Mouse (Mus musculus): Measurements from ENCODE around the gene Gm266. TPM values are rescaled to one million over a fixed set of nuclear protein-coding genes. Genes with fewer than 3 reads are reported as not detected.

Gm266 gene
- total RNA-seq (2014; rRNA removed; ENCODE audit: low replicate concordance) (4.0 and 4.3 TPM in 2 replicates), polyA plus RNA-seq (2015; fragmentation: Nextera tagmentation; extraction: Ambion mirVana) (0.85 and 1.3 TPM in 2 replicates)

GRCm38 (mm10) chr12:111485652-111486306 is at the start of gene Gm266:
Gm266 (minus strand) TSS chr12:111485823.
- peak within 1 kb of the TSS; percentile 81 for H3K4me2 ChIP-seq (ENCODE audit: low read depth, low read length)
- no peaks in the 10 kb centered on the region for H3K36me3 ChIP-seq (replicated peaks; ENCODE audit: control insufficient read depth, insufficient read depth, low read length)
- peak within 1 kb of the TSS; percentile 53 for H3K4me3 ChIP-seq (ENCODE audit: low read depth, low read length)
- WGBS: 1% methylated on average over 30 of the region's 58 CpGs
- no peak within 1 kb of the TSS for H3K27ac ChIP-seq (ENCODE audit: low read depth)
- TF ChIP-seq EP300 (IDR thresholded peaks at IDR 0.05; ENCODE audit: low read depth) (no peak), CTCF (IDR thresholded peaks at IDR 0.05; ENCODE audit: low read depth) (no peak)
- H3K4me1 ChIP-seq (ENCODE audit: control insufficient read depth, insufficient read depth): peaks cover 14% of the 10 kb centered on the region
- no peak within 1 kb of the TSS for H3K9ac ChIP-seq (replicated peaks; ENCODE audit: low read depth, low read length)
- H3K27me3 ChIP-seq (ENCODE audit: control insufficient read depth, insufficient read depth, low read length): peaks cover 61% of the 10 kb centered on the region
- DNase-seq (ENCODE audit: low spot score) (no peak), ATAC-seq (ENCODE audit: insufficient read depth, low read depth) (peak; percentile 44; the same call in 1 of the 2 replicates)
- no peaks in the 10 kb centered on the region for H3K9me3 ChIP-seq (replicated peaks; ENCODE audit: control insufficient read depth, low read length)

- H3K9ac ChIP-seq (replicated peaks; ENCODE audit: low read depth, low read length): no peak overlapping the region; the same call in 1 of the 2 replicates
- ATAC-seq (ENCODE audit: insufficient read depth, low read depth) (no peak), DNase-seq (ENCODE audit: low spot score) (no peak)
- TF ChIP-seq EP300 (IDR thresholded peaks at IDR 0.05; ENCODE audit: low read depth): no peak
- no peak for TF ChIP-seq CTCF (IDR thresholded peaks at IDR 0.05; ENCODE audit: low read depth)
- peaks cover 9% of the 10 kb centered on the region for H3K36me3 ChIP-seq (replicated peaks; ENCODE audit: control insufficient read depth, insufficient read depth, low read length)
- H3K4me1 ChIP-seq (ENCODE audit: control insufficient read depth, insufficient read depth): peaks cover 22% of the 10 kb centered on the region
- 30% methylated on average over 6 of the region's 6 CpGs for WGBS
- H3K4me2 ChIP-seq (ENCODE audit: low read depth, low read length): no peak overlapping the region; the same call in 1 of the 2 replicates
- no peaks in the 10 kb centered on the region for H3K9me3 ChIP-seq (replicated peaks; ENCODE audit: control insufficient read depth, low read length)
- no peak overlapping the region for H3K4me3 ChIP-seq (ENCODE audit: low read depth, low read length)
- no peaks in the 10 kb centered on the region for H3K27me3 ChIP-seq (ENCODE audit: control insufficient read depth, insufficient read depth, low read length)
- peak overlapping the region; percentile 50 for H3K27ac ChIP-seq (ENCODE audit: low read depth)
These were observed 49.7 kb upstream of the Gm266 start for GRCm38 (mm10) chr12:111535281-111535680.

GRCm38 (mm10) chr12:111533096-111533794 is 47.6 kb upstream of the Gm266 start:
- WGBS: 67% methylated on average over 11 of the region's 11 CpGs
- no peak for DNase-seq (ENCODE audit: low spot score)
- no peak overlapping the region for H3K9ac ChIP-seq (replicated peaks; ENCODE audit: low read depth, low read length)
- no peaks in the 10 kb centered on the region for H3K27me3 ChIP-seq (ENCODE audit: control insufficient read depth, insufficient read depth, low read length)
- H3K9me3 ChIP-seq (replicated peaks; ENCODE audit: control insufficient read depth, low read length): no peaks in the 10 kb centered on the region
- H3K27ac ChIP-seq (ENCODE audit: low read depth): no peak overlapping the region
- H3K4me1 ChIP-seq (ENCODE audit: control insufficient read depth, insufficient read depth): peaks cover 18% of the 10 kb centered on the region
- no peak for TF ChIP-seq CTCF (IDR thresholded peaks at IDR 0.05; ENCODE audit: low read depth)
- no peak for TF ChIP-seq EP300 (IDR thresholded peaks at IDR 0.05; ENCODE audit: low read depth)
- H3K36me3 ChIP-seq (replicated peaks; ENCODE audit: control insufficient read depth, insufficient read depth, low read length): no peaks in the 10 kb centered on the region
- no peak for ATAC-seq (ENCODE audit: insufficient read depth, low read depth)
- no peak overlapping the region for H3K4me3 ChIP-seq (ENCODE audit: low read depth, low read length)
- H3K4me2 ChIP-seq (ENCODE audit: low read depth, low read length): no peak overlapping the region

- Histone ChIP-seq H3K36me3 (replicated peaks; ENCODE audit: control insufficient read depth, insufficient read depth, low read length) (no peaks in the 10 kb centered on the region), H3K9me3 (replicated peaks; ENCODE audit: control insufficient read depth, low read length) (no peaks in the 10 kb centered on the region), H3K4me1 (ENCODE audit: control insufficient read depth, insufficient read depth) (no peaks in the 10 kb centered on the region), H3K4me3 (ENCODE audit: low read depth, low read length) (no peak overlapping the region), H3K27me3 (ENCODE audit: control insufficient read depth, insufficient read depth, low read length) (no peaks in the 10 kb centered on the region), H3K9ac (replicated peaks; ENCODE audit: low read depth, low read length) (no peak overlapping the region), H3K27ac (ENCODE audit: low read depth) (no peak overlapping the region), H3K4me2 (ENCODE audit: low read depth, low read length) (no peak overlapping the region)
- no peak for TF ChIP-seq CTCF (IDR thresholded peaks at IDR 0.05; ENCODE audit: low read depth)
- no peak for TF ChIP-seq EP300 (IDR thresholded peaks at IDR 0.05; ENCODE audit: low read depth)
- DNase-seq (ENCODE audit: low spot score) (no peak), ATAC-seq (ENCODE audit: insufficient read depth, low read depth) (no peak)
- 17% methylated on average over 8 of the region's 8 CpGs for WGBS
These were observed 43.6 kb upstream of the Gm266 start for GRCm38 (mm10) chr12:111529192-111529591.

GRCm38 (mm10) chr12:111527643-111528281 is 42.1 kb upstream of the Gm266 start:
- TF ChIP-seq CTCF (IDR thresholded peaks at IDR 0.05; ENCODE audit: low read depth): no peak
- no peak for TF ChIP-seq EP300 (IDR thresholded peaks at IDR 0.05; ENCODE audit: low read depth)
- 0 out of 2 replicates have a peak, but pooled peaks cover 3% of the 10 kb centered on the region for H3K27me3 ChIP-seq (ENCODE audit: control insufficient read depth, insufficient read depth, low read length)
- DNase-seq (ENCODE audit: low spot score) (no peak), ATAC-seq (ENCODE audit: insufficient read depth, low read depth) (no peak)
- no peak overlapping the region for H3K27ac ChIP-seq (ENCODE audit: low read depth)
- H3K9me3 ChIP-seq (replicated peaks; ENCODE audit: control insufficient read depth, low read length): no peaks in the 10 kb centered on the region
- H3K36me3 ChIP-seq (replicated peaks; ENCODE audit: control insufficient read depth, insufficient read depth, low read length): no peaks in the 10 kb centered on the region
- H3K4me3 ChIP-seq (ENCODE audit: low read depth, low read length): no peak overlapping the region
- H3K9ac ChIP-seq (replicated peaks; ENCODE audit: low read depth, low read length): no peak overlapping the region
- no peaks in the 10 kb centered on the region for H3K4me1 ChIP-seq (ENCODE audit: control insufficient read depth, insufficient read depth)
- 56% methylated on average over 8 of the region's 8 CpGs for WGBS
- H3K4me2 ChIP-seq (ENCODE audit: low read depth, low read length): no peak overlapping the region

Measured in heart, postnatal 0 days (tissue).